Mouse (Mus musculus): ENCODE data around the gene Nos1ap.

The Nos1ap gene

GRCm38 (mm10) chr1:170343081-170343480 lies 246.6 kb downstream of the Nos1ap start:
- DNase-seq = no peak

DNA sequence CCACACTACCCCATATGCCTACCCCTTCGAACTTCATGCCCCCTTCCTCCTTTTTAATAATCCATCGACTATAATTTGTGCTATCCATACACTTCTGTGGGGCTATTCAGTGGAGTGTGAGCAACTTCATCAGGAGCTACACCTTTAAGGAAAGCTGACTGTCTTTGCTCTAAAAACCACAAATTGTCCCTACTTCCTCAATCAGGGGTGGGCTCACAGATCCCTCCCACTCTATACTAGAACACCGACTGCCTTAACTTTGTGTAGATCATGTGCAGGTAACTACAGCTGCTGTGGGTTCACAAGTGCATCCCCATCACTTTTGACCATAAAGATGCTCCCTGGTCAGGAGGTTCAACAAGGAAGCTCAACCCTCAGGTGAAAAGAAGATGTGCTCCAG lies 249.7 kb downstream of the Nos1ap start:
- DNase-seq = no peak

DNA sequence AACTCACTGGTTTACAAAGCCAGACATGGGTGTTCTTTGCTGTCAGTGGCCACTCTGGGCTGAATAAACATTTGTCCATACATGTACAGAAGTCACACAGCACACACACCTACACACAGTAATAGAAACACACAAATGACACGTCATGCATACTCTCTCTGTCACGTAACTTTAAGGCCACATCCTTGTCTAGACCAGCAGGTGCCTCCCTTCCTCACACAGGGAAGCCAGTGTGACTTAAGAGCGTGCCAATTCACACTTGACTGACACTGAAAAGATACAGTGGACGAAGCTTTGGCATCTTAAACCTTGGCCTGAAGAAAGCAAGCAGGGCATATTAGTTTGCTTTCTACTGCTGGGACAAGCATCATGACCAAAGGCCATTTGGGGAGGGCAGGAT lies 256.9 kb downstream of the Nos1ap start:
- DNase-seq = no peak

DNA sequence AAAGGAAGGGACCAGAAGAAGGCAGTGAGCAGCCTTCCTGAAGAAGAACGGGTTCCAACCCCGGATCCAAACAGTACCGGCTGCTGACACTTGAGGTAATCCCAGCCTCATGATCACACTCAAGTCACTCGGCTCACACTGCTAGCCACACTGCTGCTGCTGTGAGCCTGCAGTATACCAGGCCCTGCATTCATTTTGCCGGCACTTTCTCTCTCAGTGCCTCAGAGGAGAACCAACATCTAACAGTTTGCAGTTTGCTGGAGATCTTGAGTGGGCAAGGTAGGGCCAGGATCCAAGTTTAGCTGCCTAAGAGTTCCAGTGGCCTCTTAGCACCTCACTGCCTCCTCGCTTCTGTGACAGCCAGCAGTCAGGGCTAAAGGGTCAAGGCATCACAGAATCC lies 257.7 kb downstream of the Nos1ap start:
- DNase-seq = no peak

GRCm38 (mm10) chr1:170325277-170325676 lies 264.4 kb downstream of the Nos1ap start:
- no peak for DNase-seq

DNA sequence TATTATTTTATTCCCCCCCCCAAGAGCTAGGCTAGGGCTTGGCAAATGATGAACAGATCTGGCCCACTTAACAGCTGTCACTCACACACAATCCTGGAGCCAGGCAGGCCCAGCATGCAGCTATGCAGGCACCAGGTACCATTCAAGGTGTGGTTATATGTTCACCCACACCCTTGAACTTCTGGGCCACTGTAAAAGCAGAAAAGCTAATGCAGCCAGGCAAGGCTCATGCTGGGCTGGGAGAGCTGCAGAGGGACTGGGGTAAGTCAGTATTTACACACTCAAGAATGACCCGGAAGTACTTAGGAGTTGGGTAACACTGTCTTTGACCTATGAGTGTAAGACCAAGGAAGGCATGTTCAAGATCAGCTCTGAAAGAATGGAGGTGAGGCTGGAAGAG lies 265.3 kb downstream of the Nos1ap start:
- no peak for DNase-seq

GRCm38 (mm10) chr1:170323001-170323400 lies 266.7 kb downstream of the Nos1ap start:
- DNase-seq = peak; percentile 28 to 58

- no peak for DNase-seq
These were observed 267.6 kb downstream of the Nos1ap start for GRCm38 (mm10) chr1:170322046-170322445.

DNA sequence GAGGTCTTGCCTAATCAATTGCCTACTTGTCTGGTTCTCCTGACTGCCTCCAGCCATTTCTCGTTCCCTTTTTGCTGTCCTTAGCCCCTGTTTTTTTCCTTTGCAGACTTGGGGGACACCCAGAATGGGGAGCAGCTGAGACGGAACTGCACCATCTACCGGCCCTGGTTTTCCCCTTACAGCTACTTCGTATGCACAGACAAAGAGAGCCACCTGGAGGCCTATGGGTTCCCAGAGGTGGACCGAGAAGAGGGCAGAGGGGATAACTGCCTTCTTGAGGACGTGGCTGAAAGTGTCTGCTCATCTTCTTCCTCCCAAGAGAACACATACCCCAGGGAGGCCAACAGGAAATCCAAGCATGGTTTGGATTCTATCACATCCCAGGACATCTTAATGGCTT lies 278.2 kb downstream of the Nos1ap start:
- no peak for DNase-seq

GRCm38 (mm10) chr1:170308503-170308902 lies 281.2 kb downstream of the Nos1ap start, which contains the start of gene Spata46:
TSS of gene Spata46 (plus strand) at chr1:170308803.
- no peak for DNase-seq

GRCm38 (mm10) chr1:170306232-170306631 lies 283.4 kb downstream of the Nos1ap start, which contains the start of gene Gm7694:
TSS of gene Gm7694 (minus strand) at chr1:170306332.
- DNase-seq = no peak

GRCm38 (mm10) chr1:170305002-170305401 lies 284.7 kb downstream of the Nos1ap start:
- DNase-seq = no peak

- no peak for DNase-seq
These were observed 286.6 kb downstream of the Nos1ap start for GRCm38 (mm10) chr1:170303103-170303502.

DNA sequence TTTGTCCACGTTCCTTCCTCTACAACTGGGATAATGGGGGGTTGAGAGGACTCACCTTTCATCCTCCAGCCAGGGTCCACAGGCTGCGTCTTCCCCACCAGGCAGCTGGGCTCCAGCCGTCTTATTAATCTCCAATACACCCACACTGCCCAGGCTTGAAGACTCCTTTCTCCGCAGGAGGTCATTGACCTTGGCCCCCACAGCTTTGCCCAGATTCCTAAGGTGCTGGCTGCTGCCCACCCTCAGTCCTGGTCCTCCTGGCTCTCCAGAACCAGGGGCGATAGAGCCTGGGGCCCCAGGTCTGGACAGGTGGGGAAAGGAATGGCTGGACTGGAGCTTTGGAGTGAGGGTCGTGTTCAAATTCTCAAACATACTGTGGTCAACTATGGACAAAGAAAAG lies 287.2 kb downstream of the Nos1ap start:
- no peak for DNase-seq

GRCm38 (mm10) chr1:170301686-170302085 lies 288.0 kb downstream of the Nos1ap start:
- no peak for DNase-seq

DNA sequence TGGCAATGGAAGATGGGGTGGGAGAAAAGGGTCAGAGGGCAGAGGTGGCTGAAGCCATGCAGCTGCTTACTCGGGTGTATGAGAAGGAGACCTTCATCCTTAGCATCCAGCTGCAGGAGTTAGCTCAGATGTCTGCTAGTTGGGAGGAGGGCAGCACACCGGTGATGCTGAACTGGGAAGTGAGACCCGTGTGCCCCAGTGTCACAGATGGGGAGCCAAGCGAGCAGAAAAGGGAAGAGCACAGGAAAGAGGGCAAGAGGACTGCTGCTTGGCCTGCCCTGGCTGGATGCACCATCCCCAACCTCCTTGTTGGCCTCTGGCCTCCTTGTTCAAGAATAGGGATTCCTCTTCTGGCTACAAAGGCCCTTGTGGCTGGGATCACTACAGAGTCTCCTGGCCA lies 290.2 kb downstream of the Nos1ap start:
- DNase-seq = no peak

- DNase-seq = no peak
These were observed 294.7 kb downstream of the Nos1ap start for GRCm38 (mm10) chr1:170294786-170295570.

DNA sequence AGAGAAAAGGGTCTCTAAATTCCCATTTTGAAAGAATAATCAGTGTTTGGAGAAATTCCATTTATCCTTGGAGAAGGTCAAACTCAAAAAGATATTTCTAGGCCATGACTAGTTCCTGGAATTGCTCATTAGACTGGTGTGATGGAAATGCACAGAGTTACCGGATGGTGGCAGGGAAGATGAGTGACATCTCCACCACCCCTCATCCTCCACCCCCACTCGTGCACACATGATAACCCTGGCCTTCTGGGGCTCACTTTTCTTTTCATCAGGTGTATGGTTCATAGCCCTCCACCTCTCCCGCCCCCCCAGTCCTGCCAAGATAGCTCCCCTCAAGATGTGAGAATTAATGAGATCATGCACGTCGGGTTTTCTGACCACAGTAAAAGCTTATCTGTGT lies 296.4 kb downstream of the Nos1ap start:
- no peak for DNase-seq

DNA sequence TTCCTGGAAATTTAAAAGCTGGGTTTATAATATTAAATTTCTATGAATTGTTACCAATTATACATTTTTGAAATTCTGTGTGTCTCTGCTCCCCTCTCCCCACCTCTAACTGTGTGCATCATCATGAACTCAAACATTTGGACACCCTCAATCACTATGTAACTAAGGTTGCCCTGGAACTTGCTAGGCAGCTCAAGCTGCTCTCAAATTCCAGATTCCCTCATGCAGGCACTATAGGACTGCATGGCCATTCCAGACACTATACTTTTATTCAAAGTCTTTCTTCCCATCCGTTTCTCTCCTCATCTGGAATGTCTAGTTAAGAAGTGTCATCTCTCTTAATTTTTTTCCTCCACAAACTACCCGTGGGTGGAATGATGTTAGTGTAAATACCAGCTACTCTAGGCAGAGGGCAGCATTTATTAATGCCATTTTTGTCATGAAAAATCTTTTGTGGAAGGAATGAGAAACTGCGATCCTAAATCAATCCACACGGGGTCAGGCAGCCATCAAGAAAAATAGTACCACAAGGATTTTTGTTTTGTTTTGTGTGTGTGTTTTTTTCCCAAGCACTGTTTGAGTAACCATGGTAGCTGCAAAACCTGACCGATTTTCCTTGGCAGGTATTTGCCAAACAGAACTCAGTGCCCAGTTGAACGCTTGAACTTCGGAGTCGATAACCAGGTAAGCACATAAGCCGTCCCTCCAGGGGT lies 297.3 kb downstream of the Nos1ap start:
- peak in 1 of 2 experiments; percentile 68 for DNase-seq

DNA sequence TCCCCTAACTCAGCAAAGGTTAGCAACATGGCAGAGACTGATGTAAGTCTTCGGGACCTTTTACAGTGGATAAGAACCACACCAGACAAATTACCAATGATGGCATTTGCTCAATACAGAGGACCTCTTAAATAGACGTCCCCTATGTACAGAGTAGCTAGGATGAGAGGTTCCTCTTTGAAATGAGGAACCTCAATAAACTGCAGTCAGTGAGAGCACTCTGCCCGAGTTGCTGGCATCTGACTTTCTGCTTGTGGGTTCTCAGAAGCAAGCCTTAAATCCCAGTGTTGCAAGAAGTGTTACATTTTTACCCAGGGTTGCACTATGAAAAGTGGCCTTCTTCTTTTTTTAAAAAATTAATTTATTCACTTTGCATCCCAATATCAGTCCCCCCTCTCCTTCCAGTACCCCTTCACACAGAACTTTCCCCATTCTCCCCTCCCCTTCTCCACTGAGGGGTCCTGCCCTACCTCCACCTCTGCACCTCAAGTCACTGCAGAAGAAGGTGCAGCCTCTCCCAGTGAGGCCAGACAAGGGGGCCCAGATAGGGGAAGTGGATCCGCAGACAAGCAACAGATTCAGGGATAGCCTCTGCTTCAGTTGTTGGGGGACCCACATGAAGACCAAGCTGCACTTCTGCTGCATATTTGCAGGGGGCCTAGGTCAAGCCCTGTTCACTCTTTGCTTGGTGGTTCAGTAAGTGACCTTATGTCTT lies 307.1 kb downstream of the Nos1ap start:
- peak in 1 of 2 experiments; percentile 31 for DNase-seq

- no peak for DNase-seq
These were observed 312.6 kb downstream of the Nos1ap start, which contains the start of gene Sh2d1b1 for GRCm38 (mm10) chr1:170277016-170277415. TSS of gene Sh2d1b1 (plus strand) at chr1:170277320.

DNA sequence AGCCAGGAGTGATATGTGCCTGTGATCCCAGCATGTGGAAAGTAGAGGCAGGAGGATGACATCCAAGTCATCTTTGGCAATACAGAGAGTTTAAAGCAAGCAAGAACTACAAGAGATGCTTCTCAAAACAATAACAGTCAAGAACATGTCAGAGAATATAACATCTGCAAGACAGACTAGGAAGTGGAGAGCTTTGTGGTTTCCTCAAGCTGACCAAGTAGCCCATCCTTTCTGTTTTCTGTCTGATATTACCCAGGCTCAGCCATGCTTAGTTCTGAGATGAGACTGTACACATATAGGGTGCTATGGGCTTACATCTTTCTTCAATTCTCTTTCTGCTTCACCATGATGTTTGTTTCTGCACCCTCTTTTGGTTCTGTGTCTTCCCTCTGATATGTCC lies 316.4 kb downstream of the Nos1ap start:
- DNase-seq = no peak

- DNase-seq = no peak
These were observed 319.0 kb downstream of the Nos1ap start for GRCm38 (mm10) chr1:170270696-170271095.
